Mouse (Mus musculus): ENCODE results near the gene Hcn2.
A peak's percentile ranks its signal among the peaks of the same experiment; 100 is the strongest.

DNA sequence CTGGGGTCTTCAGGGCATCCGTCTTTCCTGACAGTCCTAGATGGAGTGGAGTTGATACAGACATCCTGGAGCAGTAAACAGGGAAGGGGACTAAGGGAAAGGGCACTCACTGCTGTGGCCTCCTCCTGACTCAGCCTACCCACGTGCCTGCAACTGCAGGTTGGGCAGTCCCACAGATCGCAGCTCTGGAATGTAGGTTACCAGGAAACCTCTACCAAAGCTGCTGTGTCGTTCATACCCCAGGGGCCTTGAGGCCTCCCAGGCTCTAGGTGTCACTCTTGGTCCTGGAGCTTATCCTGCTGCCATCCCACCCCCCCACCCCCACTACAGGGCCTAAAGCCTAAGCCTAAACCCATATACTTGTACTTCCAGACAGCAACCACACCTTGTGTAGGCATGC, 8.7 kb upstream of the Hcn2 start:
- TF ChIP-seq CTCF (IDR thresholded peaks at IDR 0.05; ENCODE audit: low read depth): peak; percentile 14; the same call in 1 of the 2 replicates
- no peak for TF ChIP-seq EP300 (optimal IDR thresholded peaks at IDR 0.05)

All from stomach, postnatal 0 days (tissue).